18 mouse cellular contexts compared by ENCODE assay signal in the genomic region with DNA sequence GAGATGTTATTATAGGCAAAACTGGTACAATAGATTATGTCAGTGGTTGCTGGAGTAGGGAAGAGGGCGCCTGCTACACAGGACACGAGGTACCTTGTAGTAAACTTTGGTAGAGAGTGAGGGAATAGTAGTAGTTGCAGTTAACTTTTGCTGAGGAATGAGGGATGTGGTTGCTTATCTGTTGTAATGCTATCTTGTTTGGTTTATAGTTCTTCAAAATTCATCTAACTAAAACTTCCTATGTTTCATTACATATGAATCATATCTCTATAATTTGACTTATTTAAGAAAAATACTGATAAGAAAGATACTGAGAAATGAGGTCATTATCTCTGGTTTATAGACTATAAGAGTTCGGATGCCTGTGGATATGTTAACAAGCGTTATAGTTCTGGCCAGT. TPM values are rescaled to one million over a fixed set of nuclear protein-coding genes. Genes with fewer than 3 reads are reported as not detected.
DNase-seq lines count a peak whose midpoint lies in the region; TF ChIP-seq lines count a peak whose summit lies in the region.
"Had no signal": no experiment of that assay in that cellular context is flagged by ENCODE, and none has a peak within 500 bp of the region (broad histone marks: within the 10 kb centered on the region; RNA-seq: fewer than 3 reads in every experiment).

No protein-coding gene starts in this region.

- no peak for TF ChIP-seq EP300 in CH12.LX (IDR thresholded peaks at IDR 0.05; ENCODE audit: low read length)
- peak; percentile 39 to 50 for TF ChIP-seq EP300 in MEL (IDR thresholded peaks at IDR 0.05; ENCODE audit: low read depth in 1 of 2, low read length in 2 of 2)

- H3K4me3 ChIP-seq in CH12.LX (replicated peaks in 1 of 3; ENCODE audit: low read depth in 2 of 3, low read length in 2 of 3, poor library complexity in 1 of 3) (no peak overlapping the region), MEL (ENCODE audit: control insufficient read depth in 1 of 2, insufficient read depth in 1 of 2, low read depth in 2 of 2, low read length in 2 of 2) (no peak overlapping the region)

- peak overlapping the region; percentile 48; the same call in 1 of the 2 replicates for H3K27ac ChIP-seq in CH12.LX (ENCODE audit: insufficient read depth, low read depth)
- no peak overlapping the region for H3K27ac ChIP-seq in MEL (ENCODE audit: control insufficient read depth, low read depth, low read length)

- TF ChIP-seq POLR2A in CH12.LX (IDR thresholded peaks at IDR 0.05; ENCODE audit: low read depth, low read length) (no peak), MEL (IDR thresholded peaks at IDR 0.05; ENCODE audit: control insufficient read depth in 1 of 2, insufficient read depth in 1 of 2, low read depth in 1 of 2, low read length in 2 of 2, poor library complexity in 1 of 2) (no peak)

- TF ChIP-seq CTCF in CH12.LX (conservative IDR thresholded peaks at IDR 0.05 in 1 of 2, IDR thresholded peaks at IDR 0.05 in 1 of 2; ENCODE audit: low read depth in 2 of 2, low read length in 2 of 2) = no peak
- no peak for TF ChIP-seq CTCF in MEL (IDR thresholded peaks at IDR 0.05 in 2 of 3, conservative IDR thresholded peaks at IDR 0.05 in 1 of 3; ENCODE audit: control insufficient read depth in 1 of 3, insufficient read depth in 1 of 3, low read depth in 2 of 3, low read length in 3 of 3, poor library complexity in 1 of 3, severe bottlenecking in 1 of 3)

- peak overlapping the region; percentile 33 for H3K4me2 ChIP-seq in CH12.LX (ENCODE audit: insufficient read depth, low read depth, poor library complexity, severe bottlenecking)

- peaks cover 13 to 28% of the 10 kb centered on the region in 2 experiments for H3K36me3 ChIP-seq in CH12.LX (replicated peaks in 1 of 2; ENCODE audit: control insufficient read depth in 1 of 2, insufficient read depth in 1 of 2, low read length in 1 of 2)
- H3K36me3 ChIP-seq in MEL (ENCODE audit: control insufficient read depth in 1 of 2, insufficient read depth in 2 of 2, low read length in 2 of 2) = peaks cover 2 to 9% of the 10 kb centered on the region in 2 experiments; a peak in 3 of 4 replicates

- H3K9ac ChIP-seq in CH12.LX (ENCODE audit: insufficient read depth, low read depth) = peak overlapping the region; percentile 0; the same call in 1 of the 2 replicates
- no peak overlapping the region for H3K9ac ChIP-seq in MEL (ENCODE audit: control insufficient read depth, low read depth, low read length, poor library complexity, severe bottlenecking)

- H3K79me2 ChIP-seq in CH12.LX (replicated peaks; ENCODE audit: control insufficient read depth, extremely low read depth, insufficient read depth, poor library complexity, severe bottlenecking) (no peaks in the 10 kb centered on the region; the same call in 1 of the 2 replicates), MEL (ENCODE audit: control insufficient read depth, insufficient read depth, low read length, poor library complexity) (no peaks in the 10 kb centered on the region)

- H3K27me3 ChIP-seq in CH12.LX (replicated peaks) (no peaks in the 10 kb centered on the region), MEL (ENCODE audit: control insufficient read depth in 1 of 2, insufficient read depth in 2 of 2, low read length in 2 of 2) (no peaks in the 10 kb centered on the region)
- H3K27me3 ChIP-seq: Patski had no signal

- dilution Hi-C loops in CH12.LX (cut with MboI; ENCODE audit: extremely low pct_ligation_motif_present, extremely low pct_unique_long_range_greater_than_20kb, low sequenced_read_pairs) = no loop called here

- no peaks in the 10 kb centered on the region for H3K9me3 ChIP-seq in CH12.LX (replicated peaks; ENCODE audit: low read length)
- H3K9me3 ChIP-seq in MEL (replicated peaks; ENCODE audit: insufficient read depth, low read length) = no peaks in the 10 kb centered on the region
- H3K9me3 ChIP-seq: G1E had no signal

- in situ Hi-C loops in CH12.LX (cut with MboI; ENCODE audit: low pct_ligation_motif_present, low pct_unique_long_range_greater_than_20kb, low sequenced_read_pairs) = loop anchor here (10.0 kb wide), 1 partner anchor 705 kb away; no protein-coding TSS in a partner anchor

- TF ChIP-seq RAD21 in CH12.LX (IDR thresholded peaks at IDR 0.05; ENCODE audit: low read depth, low read length) = no peak
- no peak for TF ChIP-seq RAD21 in MEL (IDR thresholded peaks at IDR 0.05; ENCODE audit: low read depth, low read length)

- DNase-seq in CH12.LX (ENCODE audit: extremely low read depth) = no peak
- DNase-seq in MEL (ENCODE audit: low read depth, low spot score) = peak; percentile 14
- DNase-seq in lung, postnatal 14 days = no peak
- DNase-seq in layer of hippocampus, adult 18-20 months (ENCODE audit: low spot score in 2 of 2) = no peak
- DNase-seq: adrenal gland, adult 2 months; adrenal gland, adult 8-10 months; adrenal gland, postnatal 10 days; adrenal gland, postnatal 14 days; adrenal gland, postnatal 25 days; adrenal gland, postnatal 36 days; B cell, adult 2 months; cerebellum, adult 11 months; cerebellum, adult 11-12 months; cerebellum, adult 18-20 months; cerebellum, adult 2 months; cerebellum, adult 8-10 months had no signal

- H3K4me1 ChIP-seq in CH12.LX (ENCODE audit: control insufficient read depth in 1 of 2, insufficient read depth in 2 of 2) (peaks cover 19 to 56% of the 10 kb centered on the region in 2 experiments), MEL (ENCODE audit: control insufficient read depth in 1 of 2, insufficient read depth in 2 of 2, low read length in 2 of 2) (peaks cover 6 to 8% of the 10 kb centered on the region in 2 experiments)

TF ChIP-seq in CH12.LX, 34 proteins besides CTCF, POLR2A, EP300 and RAD21:
- TF ChIP-seq MEF2A (IDR thresholded peaks at IDR 0.05; ENCODE audit: borderline replicate concordance, low read depth, low read length) = no peak
- TF ChIP-seq MAX (IDR thresholded peaks at IDR 0.05; ENCODE audit: low read length) = 0 out of 2 replicates have a peak, but pooled peaks have one; percentile 17
TF ChIP-seq in CH12.LX: peak in this region for 1.

TF ChIP-seq in MEL, 35 proteins besides CTCF, POLR2A, EP300 and RAD21:
- TF ChIP-seq SIN3A (IDR thresholded peaks at IDR 0.05; ENCODE audit: low read length) = peak; percentile 30; the same call in 1 of the 2 replicates
- no peak for TF ChIP-seq E2F4 (IDR thresholded peaks at IDR 0.05; ENCODE audit: borderline replicate concordance, low read depth, low read length)
- TF ChIP-seq POLR2AphosphoS5 (IDR thresholded peaks at IDR 0.05; ENCODE audit: borderline replicate concordance, low read depth, low read length) = no peak
- peak; percentile 38; the same call in 1 of the 2 replicates for TF ChIP-seq MAFK (IDR thresholded peaks at IDR 0.05; ENCODE audit: borderline replicate concordance, low read depth, low read length)
- TF ChIP-seq SMC3 (IDR thresholded peaks at IDR 0.05; ENCODE audit: low read depth, low read length) = peak; percentile 12; the same call in 1 of the 2 replicates
- no peak for TF ChIP-seq NRF1 (IDR thresholded peaks at IDR 0.05; ENCODE audit: insufficient read depth, low read depth, low read length, poor library complexity, severe bottlenecking)
- peak; percentile 35; the same call in 1 of the 2 replicates for TF ChIP-seq RCOR1 (IDR thresholded peaks at IDR 0.05; ENCODE audit: low read depth, low read length)
- no peak for TF ChIP-seq BHLHE40 (IDR thresholded peaks at IDR 0.05; ENCODE audit: borderline replicate concordance, low read depth, low read length)
- no peak for TF ChIP-seq JUND (IDR thresholded peaks at IDR 0.05; ENCODE audit: low read depth, low read length)
- no peak for TF ChIP-seq POLR2AphosphoS2 (IDR thresholded peaks at IDR 0.05; ENCODE audit: low read length)
- TF ChIP-seq GATA1 (IDR thresholded peaks at IDR 0.05; ENCODE audit: low read depth, low read length) = peak; percentile 50; the same call in 1 of the 2 replicates
- TF ChIP-seq MYC (IDR thresholded peaks at IDR 0.05; ENCODE audit: low read depth, low read length) = no peak

RNA-seq across cellular contexts. Expression of gene Atg5, which starts 31.9 kb away (rescaled TPM):
- 15.6 and 21.1 TPM in 2 replicates for total RNA-seq in CH12.LX (2012; rRNA removed)
- total RNA-seq in CH12.LX (2014; rRNA removed) = 47.5 and 52.9 TPM in 2 replicates
- polyA plus RNA-seq in CH12.LX (2012; ENCODE audit: insufficient read length, low read depth) = 30.0 and 34.7 TPM in 2 replicates
- total RNA-seq in MEL (2012; rRNA removed) = 25.0 and 28.8 TPM in 2 replicates
- 10 to 100 TPM in 1 of 2 experiments, not detected in 1; 30.2 TPM for polyA plus RNA-seq in MEL (2012; ENCODE audit: insufficient read depth in 1 of 2, insufficient read length in 2 of 2, low read depth in 1 of 2, low replicate concordance in 2 of 2, missing spikeins in 1 of 2)
- total RNA-seq in layer of hippocampus, adult 18-20 months (2021) = 10 to 100 TPM; 21.3 to 22.4 TPM

Comparison
In these comparisons a context has a peak if more than half of its experiments do, and no peak if none do; other contexts are left out.
1. Of the 35 proteins assayed by ChIP-seq in both MEL and CH12.LX: peak only in MEL: EP300, MAFK, RCOR1, SIN3A and SMC3; only in CH12.LX: MAX; in both: none; in neither: 29.